Mouse (Mus musculus) midbrain, embryonic 15.5 days (tissue): ENCODE results near the gene Mpdu1. TPM values are rescaled to one million over a fixed set of nuclear protein-coding genes. Genes with fewer than 3 reads are reported as not detected.
A peak's percentile ranks its signal among the peaks of the same experiment; 100 is the strongest.
"Not testable (repeated sequence)": the region's sequence is repeated elsewhere in the genome, so short reads cannot be mapped to it uniquely, and the experiment has no call there.

ENCODE experiments used
- ATAC-seq: fragments of 200-750 bp; cut with Nextera tagmentation; replicated peaks from 2 replicates; pipeline ENCODE4 v1.8.0; 2017; ENCODE audit warnings: moderate TSS enrichment
- H3K27ac ChIP-seq: fragments of 300-500 bp; sonication (generic); 2 replicates; pipeline ENCODE4 v1.5.1; 2015; ENCODE audit warnings: mild to moderate bottlenecking, inconsistent platforms
- H3K27me3 ChIP-seq: fragments of 300-500 bp; sonication (generic); replicated peaks from 2 replicates; pipeline ENCODE4 v1.6.1; 2015; ENCODE audit warnings: inconsistent platforms
- H3K36me3 ChIP-seq: fragments of 300-500 bp; sonication (generic); replicated peaks from 2 replicates; pipeline ENCODE4 v1.6.1; 2015; ENCODE audit warnings: inconsistent platforms
- H3K4me1 ChIP-seq: fragments of 300-500 bp; sonication (generic); 2 replicates; pipeline ENCODE4 v1.6.1; 2015; ENCODE audit warnings: inconsistent platforms
- H3K4me2 ChIP-seq: fragments of 300-500 bp; sonication (generic); 2 replicates; pipeline ENCODE4 v1.6.1; 2015; ENCODE audit warnings: inconsistent platforms, mild to moderate bottlenecking, moderate library complexity
- H3K4me3 ChIP-seq: fragments of 300-500 bp; sonication (generic); 2 replicates; pipeline ENCODE4 v1.5.1; 2015; ENCODE audit warnings: mild to moderate bottlenecking, inconsistent platforms
- H3K9ac ChIP-seq: fragments of 300-500 bp; sonication (generic); 2 replicates; pipeline ENCODE4 v1.6.1; 2015; ENCODE audit warnings: mild to moderate bottlenecking, inconsistent platforms
- H3K9me3 ChIP-seq: fragments of 300-500 bp; sonication (generic); 2 replicates; pipeline ENCODE4 v1.6.1; 2016; ENCODE audit warnings: inconsistent platforms
- WGBS: fragments of 180-500 bp; shearing (Covaris S2); methylation state at CpG from one replicate; pipeline ENCODE4 v1.1.7; 2015; ENCODE audit warnings: mixed read lengths; 5-methylcytosine and 5-hydroxymethylcytosine counted together
- polyA plus RNA-seq: library from polyadenylated mRNA; unstranded; fragments of >200 nt; fragmentation: Nextera tagmentation; extraction: Ambion mirVana; gene quantifications from 2 replicates; pipeline ENCODE4 v1.2.1, GENCODE M21; 2015

Mpdu1 gene
- polyA plus RNA-seq, 1 experiment from 2014 or later, result 99.9 TPM

GRCm38 (mm10) chr11:69702886-69703285 is 40.4 kb upstream of the Mpdu1 start:
- H3K27ac ChIP-seq, H3K4me3 ChIP-seq, H3K9ac ChIP-seq, H3K36me3 ChIP-seq, H3K4me2 ChIP-seq, H3K9me3 ChIP-seq, ATAC-seq, H3K4me1 ChIP-seq, H3K27me3 ChIP-seq: not testable (repeated sequence)
- WGBS, result 92% methylated on average over 10 of the region's 10 CpGs

- Histone ChIP-seq H3K27me3 (no peaks in the 10 kb centered on the region), H3K27ac (no peak overlapping the region), H3K9me3 (no peaks in the 10 kb centered on the region), H3K4me1 (peaks cover 11% of the 10 kb centered on the region), H3K4me2 (no peak overlapping the region), H3K36me3 (no peaks in the 10 kb centered on the region), H3K4me3 (no peak overlapping the region), H3K9ac (no peak overlapping the region)
- ATAC-seq, result no peak
- 73% methylated on average over 1 of the region's 1 CpGs for WGBS
Measured at GRCm38 (mm10) chr11:69699595-69699994, 37.2 kb upstream of the Mpdu1 start.

- 74% methylated on average over 5 of the region's 5 CpGs for WGBS
- no peak overlapping the region for H3K4me2 ChIP-seq
- H3K36me3 ChIP-seq, result no peaks in the 10 kb centered on the region
- no peaks in the 10 kb centered on the region for H3K9me3 ChIP-seq
- no peak for ATAC-seq
- peaks cover 11% of the 10 kb centered on the region for H3K4me1 ChIP-seq
- H3K27ac ChIP-seq, result no peak overlapping the region
- H3K4me3 ChIP-seq, result no peak overlapping the region
- H3K9ac ChIP-seq, result no peak overlapping the region
- H3K27me3 ChIP-seq, result no peaks in the 10 kb centered on the region
Measured at GRCm38 (mm10) chr11:69698574-69698973, 36.1 kb upstream of the Mpdu1 start.

GRCm38 (mm10) chr11:69697396-69697795 is 35.0 kb upstream of the Mpdu1 start:
- Histone ChIP-seq H3K9ac (no peak overlapping the region), H3K4me3 (no peak overlapping the region), H3K4me2 (no peak overlapping the region), H3K27me3 (no peaks in the 10 kb centered on the region), H3K4me1 (peaks cover 11% of the 10 kb centered on the region), H3K9me3 (no peaks in the 10 kb centered on the region), H3K27ac (no peak overlapping the region), H3K36me3 (no peaks in the 10 kb centered on the region)
- 94% methylated on average over 3 of the region's 3 CpGs for WGBS
- ATAC-seq, result no peak

- Histone ChIP-seq H3K36me3 (no peaks in the 10 kb centered on the region), H3K27ac (no peak within 1 kb of the TSS), H3K4me2 (peak within 1 kb of the TSS; percentile 87), H3K27me3 (no peaks in the 10 kb centered on the region), H3K9ac (peak within 1 kb of the TSS; percentile 54), H3K4me1 (peaks cover 11% of the 10 kb centered on the region), H3K9me3 (no peaks in the 10 kb centered on the region), H3K4me3 (peak within 1 kb of the TSS; percentile 41)
- WGBS, result under 1% methylated on average over 40 of the region's 41 CpGs
- ATAC-seq, result no peak
Measured at GRCm38 (mm10) chr11:69695361-69696181, 33.1 kb upstream of the Mpdu1 start, which contains the start of the genes Tnfsf12 and Tnfsfm13. Gene Tnfsf12 (minus strand): TSS chr11:69695849. Gene Tnfsfm13 (minus strand): TSS chr11:69696098.

GRCm38 (mm10) chr11:69695046-69695360 is 32.6 kb upstream of the Mpdu1 start:
- Histone ChIP-seq H3K27ac (no peak overlapping the region), H3K27me3 (no peaks in the 10 kb centered on the region), H3K4me1 (peaks cover 11% of the 10 kb centered on the region), H3K36me3 (no peaks in the 10 kb centered on the region), H3K4me3 (peak overlapping the region; percentile 41), H3K9me3 (no peaks in the 10 kb centered on the region), H3K9ac (peak overlapping the region; percentile 54; the same call in 1 of the 2 replicates), H3K4me2 (peak overlapping the region; percentile 87)
- ATAC-seq, result no peak
- WGBS, result 28% methylated on average over 6 of the region's 6 CpGs

GRCm38 (mm10) chr11:69693421-69693965 is 31.1 kb upstream of the Mpdu1 start:
- Histone ChIP-seq H3K9ac (no peak overlapping the region), H3K4me1 (peaks cover 11% of the 10 kb centered on the region), H3K9me3 (no peaks in the 10 kb centered on the region), H3K36me3 (no peaks in the 10 kb centered on the region), H3K4me2 (no peak overlapping the region), H3K27me3 (no peaks in the 10 kb centered on the region), H3K4me3 (no peak overlapping the region), H3K27ac (no peak overlapping the region)
- WGBS, result 46% methylated on average over 11 of the region's 11 CpGs
- ATAC-seq, result no peak

- Histone ChIP-seq H3K27ac (no peak overlapping the region), H3K27me3 (no peaks in the 10 kb centered on the region), H3K36me3 (no peaks in the 10 kb centered on the region), H3K4me1 (peaks cover 11% of the 10 kb centered on the region), H3K9ac (no peak overlapping the region), H3K9me3 (no peaks in the 10 kb centered on the region), H3K4me2 (no peak overlapping the region), H3K4me3 (no peak overlapping the region)
- WGBS, result 79% methylated on average over 6 of the region's 6 CpGs
- ATAC-seq, result no peak
Measured at GRCm38 (mm10) chr11:69692863-69693262, 30.4 kb upstream of the Mpdu1 start.

GRCm38 (mm10) chr11:69692196-69692811 is 29.9 kb upstream of the Mpdu1 start:
- no peak overlapping the region for H3K27ac ChIP-seq
- H3K36me3 ChIP-seq, result no peaks in the 10 kb centered on the region
- WGBS, result 82% methylated on average over 9 of the region's 9 CpGs
- no peak overlapping the region for H3K4me2 ChIP-seq
- ATAC-seq, result no peak
- peaks cover 11% of the 10 kb centered on the region for H3K4me1 ChIP-seq
- no peak overlapping the region for H3K4me3 ChIP-seq
- no peak overlapping the region for H3K9ac ChIP-seq
- H3K27me3 ChIP-seq, result no peaks in the 10 kb centered on the region
- no peaks in the 10 kb centered on the region for H3K9me3 ChIP-seq

- WGBS, result 96% methylated on average over 1 of the region's 1 CpGs
- Histone ChIP-seq H3K4me3 (no peak overlapping the region), H3K27me3 (0 out of 2 replicates have a peak, but pooled peaks cover 3% of the 10 kb centered on the region), H3K9ac (no peak overlapping the region), H3K9me3 (no peaks in the 10 kb centered on the region), H3K4me1 (peaks cover 7% of the 10 kb centered on the region; the same call in 1 of the 2 replicates), H3K36me3 (no peaks in the 10 kb centered on the region), H3K27ac (no peak overlapping the region), H3K4me2 (no peak overlapping the region)
- ATAC-seq, result no peak
Measured at GRCm38 (mm10) chr11:69689891-69690290, 27.4 kb upstream of the Mpdu1 start.

- WGBS, result 58% methylated on average over 5 of the region's 5 CpGs
- H3K4me3 ChIP-seq, result no peak overlapping the region
- no peaks in the 10 kb centered on the region for H3K9me3 ChIP-seq
- no peak overlapping the region for H3K27ac ChIP-seq
- H3K4me2 ChIP-seq, result no peak overlapping the region
- H3K27me3 ChIP-seq, result 0 out of 2 replicates have a peak, but pooled peaks cover 3% of the 10 kb centered on the region
- H3K9ac ChIP-seq, result no peak overlapping the region
- H3K4me1 ChIP-seq, result peaks cover 21% of the 10 kb centered on the region
- ATAC-seq, result no peak
- H3K36me3 ChIP-seq, result no peaks in the 10 kb centered on the region
Measured at GRCm38 (mm10) chr11:69687061-69687460, 24.6 kb upstream of the Mpdu1 start.

- Histone ChIP-seq H3K36me3 (no peaks in the 10 kb centered on the region), H3K9ac (no peak overlapping the region), H3K27ac (no peak overlapping the region), H3K4me1 (peaks cover 21% of the 10 kb centered on the region), H3K27me3 (0 out of 2 replicates have a peak, but pooled peaks cover 3% of the 10 kb centered on the region), H3K9me3 (no peaks in the 10 kb centered on the region), H3K4me3 (no peak overlapping the region), H3K4me2 (no peak overlapping the region)
- 12% methylated on average over 4 of the region's 4 CpGs for WGBS
- no peak for ATAC-seq
Measured at GRCm38 (mm10) chr11:69686377-69686776, 23.9 kb upstream of the Mpdu1 start.
